Mouse (Mus musculus) heart, adult 2 months (tissue): ENCODE results near the gene Rrbp1.

ENCODE experiments used
- CTCF ChIP-seq: fragments of 200-600 bp; IDR thresholded peaks from 2 replicates; pipeline ENCODE4 v1.8.1; 2022; ENCODE audit warnings: antibody characterized with exemption, mild to moderate bottlenecking, moderate library complexity
- POLR2A ChIP-seq: fragments of 200-500 bp; IDR thresholded peaks from 2 replicates; pipeline ENCODE4 v1.6.1; 2011; ENCODE audit warnings: mild to moderate bottlenecking, low read depth, low read length, control low read depth; ENCODE audit not compliant: insufficient read depth

DNA sequence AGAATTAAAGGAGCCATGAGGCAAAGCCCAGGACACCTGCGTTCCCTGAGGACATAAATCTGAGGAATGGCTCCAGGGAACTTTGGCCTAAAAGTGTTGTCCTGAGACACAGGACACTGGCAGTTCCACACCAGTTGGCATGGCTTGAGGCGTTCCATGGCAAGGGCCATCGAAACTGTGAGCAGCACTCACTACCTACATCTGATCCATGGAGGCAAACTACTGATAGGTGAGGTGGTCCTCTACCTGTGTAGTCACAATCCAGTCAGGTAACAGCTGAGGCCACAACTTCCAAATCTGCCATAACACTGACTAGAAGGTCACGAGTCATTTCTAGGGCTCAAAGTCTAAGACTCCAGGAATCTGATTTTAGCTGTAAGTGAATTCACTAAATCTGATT, 55.3 kb downstream of the Rrbp1 start:
- TF ChIP-seq CTCF: no peak
- TF ChIP-seq POLR2A: no peak
